Comparison of ENCODE assay signal across 8 mouse cellular contexts in genomic region chr13:54758045-54758755, GRCm38 (mm10). TPM values are rescaled to one million over a fixed set of nuclear protein-coding genes. Genes with fewer than 3 reads are reported as not detected.
DNase-seq lines count a peak whose midpoint lies in the region; ATAC-seq lines count a peak whose summit lies in the region.

No protein-coding gene starts in this region.

- peak overlapping the region; percentile 36 for H3K9ac ChIP-seq in hindbrain, embryonic 15.5 days

- H3K9me3 ChIP-seq in hindbrain, embryonic 15.5 days = no peaks in the 10 kb centered on the region

- peak overlapping the region; percentile 94 for H3K27ac ChIP-seq in hindbrain, embryonic 15.5 days (replicated peaks)

- under 1% methylated on average over 43 of the region's 43 CpGs for WGBS in hindbrain, embryonic 15.5 days

- DNase-seq in cerebellum, postnatal 4 days (ENCODE audit: low spot score in 2 of 2) = peak; percentile 84 to 95
- DNase-seq in gastrocnemius, adult 18-20 months (ENCODE audit: low spot score) = peak; percentile 70
- peak; percentile 85 for DNase-seq in left cerebral cortex, adult 11 months (ENCODE audit: low spot score)
- peak; percentile 39 for DNase-seq in lung, postnatal 25 days (ENCODE audit: low spot score)
- DNase-seq in retina, adult 2 months (ENCODE audit: low read depth, low spot score) = peak; percentile 90
- DNase-seq in urinary bladder, adult 18-20 months (ENCODE audit: low spot score in 2 of 2) = peak; percentile 46 to 49

- peaks cover 53% of the 10 kb centered on the region for H3K4me1 ChIP-seq in hindbrain, embryonic 15.5 days (replicated peaks)

- H3K27me3 ChIP-seq in hindbrain, embryonic 15.5 days = peaks cover 12% of the 10 kb centered on the region

- H3K4me3 ChIP-seq in hindbrain, embryonic 15.5 days = peak overlapping the region; percentile 39

- no peaks in the 10 kb centered on the region for H3K36me3 ChIP-seq in hindbrain, embryonic 15.5 days

- peak overlapping the region; percentile 82 for H3K4me2 ChIP-seq in hindbrain, embryonic 15.5 days

- peak; percentile 32 for ATAC-seq in activated CD4-positive, CD25-positive, alpha-beta regulatory T cell, adult 4 months
- peak; percentile 86 for ATAC-seq in hindbrain, embryonic 15.5 days (ENCODE audit: low FRiP score, low read depth)

RNA-seq across cellular contexts. Expression of gene Sncb, which starts 8.2 kb away (rescaled TPM):
- under 1 TPM; 0.33 to 0.62 TPM for polyA plus RNA-seq in activated CD4-positive, CD25-positive, alpha-beta regulatory T cell, adult 4 months (2017; shearing (Covaris generic))
- not detected for total RNA-seq in gastrocnemius, adult 18-20 months (2021)
- 77.2 and 95.2 TPM in 2 replicates for polyA plus RNA-seq in hindbrain, embryonic 15.5 days (2015; fragmentation: Nextera tagmentation; extraction: Ambion mirVana)

RNA-seq across cellular contexts. Expression of gene Gprin1, which starts 8.5 kb away (rescaled TPM):
- not detected for polyA plus RNA-seq in activated CD4-positive, CD25-positive, alpha-beta regulatory T cell, adult 4 months (2017; shearing (Covaris generic))
- not detected for total RNA-seq in gastrocnemius, adult 18-20 months (2021)
- polyA plus RNA-seq in hindbrain, embryonic 15.5 days (2015; fragmentation: Nextera tagmentation; extraction: Ambion mirVana) = 24.8 and 33.9 TPM in 2 replicates

RNA-seq across cellular contexts. Expression of gene Eif4e1b, which starts 25.6 kb away (rescaled TPM):
- not detected for polyA plus RNA-seq in activated CD4-positive, CD25-positive, alpha-beta regulatory T cell, adult 4 months (2017; shearing (Covaris generic))
- not detected for total RNA-seq in gastrocnemius, adult 18-20 months (2021)
- polyA plus RNA-seq in hindbrain, embryonic 15.5 days (2015; fragmentation: Nextera tagmentation; extraction: Ambion mirVana) = not detected in 2 replicates

RNA-seq across cellular contexts. Expression of gene Tspan17, which starts 31.0 kb away (rescaled TPM):
- 1 to 10 TPM; 1.5 to 2.2 TPM for polyA plus RNA-seq in activated CD4-positive, CD25-positive, alpha-beta regulatory T cell, adult 4 months (2017; shearing (Covaris generic))
- total RNA-seq in gastrocnemius, adult 18-20 months (2021) = 10 to 100 TPM; 19.1 to 23.1 TPM
- 95.7 and 98.3 TPM in 2 replicates for polyA plus RNA-seq in hindbrain, embryonic 15.5 days (2015; fragmentation: Nextera tagmentation; extraction: Ambion mirVana)

RNA-seq across cellular contexts. Expression of gene Cdhr2, which starts 56.9 kb away (rescaled TPM):
- under 1 TPM in 1 of 2 experiments, not detected in 1; 0.08 TPM for polyA plus RNA-seq in activated CD4-positive, CD25-positive, alpha-beta regulatory T cell, adult 4 months (2017; shearing (Covaris generic))
- total RNA-seq in gastrocnemius, adult 18-20 months (2021) = not detected
- 0.17 and 0.26 TPM in 2 replicates for polyA plus RNA-seq in hindbrain, embryonic 15.5 days (2015; fragmentation: Nextera tagmentation; extraction: Ambion mirVana)

Comparison
In these comparisons a context has a peak if more than half of its experiments do, and no peak if none do; other contexts are left out.
1. Peak in every context shown above with its lines: DNase-seq, ATAC-seq, H3K4me3 ChIP-seq and H3K27ac ChIP-seq.
2. DNase-seq: peak in every context shown above with its lines; median percentile 90 in retina, adult 2 months; 90 in cerebellum, postnatal 4 days; 85 in left cerebral cortex, adult 11 months; 70 in gastrocnemius, adult 18-20 months; 48 in urinary bladder, adult 18-20 months; 39 in lung, postnatal 25 days.
3. RNA of gene Sncb, which starts 8.2 kb away (polyA plus RNA-seq): 77.2 to 95.2 TPM in hindbrain, embryonic 15.5 days; 0.33 to 0.62 TPM in activated CD4-positive, CD25-positive, alpha-beta regulatory T cell, adult 4 months; every median in the first group is over 10 times any median in the second.
4. RNA of gene Gprin1, which starts 8.5 kb away (polyA plus RNA-seq): 24.8 to 33.9 TPM in hindbrain, embryonic 15.5 days; not detected in activated CD4-positive, CD25-positive, alpha-beta regulatory T cell, adult 4 months; every median in the first group is over 10 times any median in the second.